Mouse (Mus musculus) layer of hippocampus, adult 8-10 months (tissue): Measurements from ENCODE around the gene Fabp1. TPM values are rescaled to one million over a fixed set of nuclear protein-coding genes. Genes with fewer than 3 reads are reported as not detected.

Source experiments
- DNase-seq, 2 experiments: peaks; one replicate each; pipeline ENCODE4 v3.0.0; 2022; ENCODE audit warnings: low spot score in 2 of 2
- total RNA-seq, 4 experiments: library from RNA; stranded (reverse); gene quantifications; 2 replicates each; pipeline ENCODE4 v1.2.4; 2022

Gene Fabp1
- total RNA-seq, 4 experiments from 2014 or later: not detected

DNA sequence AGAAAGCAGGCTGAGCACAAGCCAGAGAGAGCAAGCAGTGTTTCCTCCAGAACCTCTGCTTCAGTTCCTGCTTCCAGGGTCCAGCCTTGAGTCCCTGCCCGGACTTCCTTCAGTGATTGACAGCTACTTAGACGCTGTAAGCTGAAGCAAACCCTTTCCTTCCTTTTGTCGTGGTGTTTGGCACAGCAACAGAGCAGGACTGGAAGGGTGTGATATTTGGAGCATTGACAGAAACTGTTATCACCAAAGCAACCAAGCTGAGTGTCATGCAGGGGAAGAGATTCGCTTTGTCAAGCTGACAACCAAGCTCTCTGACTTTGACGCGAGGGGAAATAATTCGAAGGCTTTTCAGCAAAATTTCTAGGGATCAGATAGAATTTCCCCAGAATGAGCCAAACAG lies 12.3 kb downstream of the Fabp1 start:
- DNase-seq: no peak

DNA sequence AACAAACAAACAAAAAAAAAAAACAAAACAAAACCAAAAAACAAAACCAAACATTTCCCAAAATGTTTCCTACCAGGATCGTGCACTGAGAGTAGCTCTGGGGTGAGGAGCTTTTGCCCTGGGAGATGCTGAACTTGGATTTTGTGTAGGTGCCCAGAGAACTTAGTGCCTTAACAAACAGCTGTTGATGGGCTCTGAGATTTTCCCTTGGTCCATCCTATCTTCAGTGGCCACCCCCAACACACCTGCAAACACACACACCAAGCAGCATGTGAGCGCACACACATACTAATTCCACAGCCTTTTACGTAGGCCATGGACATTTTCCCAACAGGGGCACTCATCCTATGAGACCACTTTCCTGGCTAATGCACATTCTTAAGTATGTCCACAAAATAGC lies 12.8 kb downstream of the Fabp1 start:
- no peak for DNase-seq

DNA sequence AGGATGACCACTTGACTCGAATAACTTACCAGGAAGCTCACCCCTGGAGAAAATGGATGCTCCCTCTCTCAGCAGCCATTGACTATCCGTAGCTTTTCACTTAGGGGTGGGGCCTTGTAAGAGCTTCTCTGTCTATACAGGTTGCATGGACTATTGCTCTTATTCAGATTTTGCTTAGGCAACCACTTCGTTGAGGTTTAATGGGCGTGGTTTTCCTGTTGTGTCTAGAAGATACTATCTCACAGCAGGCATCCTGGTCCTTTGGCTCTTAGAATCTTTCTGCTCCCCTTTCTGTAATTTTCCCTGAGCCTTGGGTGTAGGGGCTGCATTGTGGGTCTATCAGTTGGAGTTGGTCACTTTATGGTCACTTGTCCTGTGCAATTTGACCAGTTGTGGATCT lies 21.9 kb downstream of the Fabp1 start:
- no peak for DNase-seq

DNA sequence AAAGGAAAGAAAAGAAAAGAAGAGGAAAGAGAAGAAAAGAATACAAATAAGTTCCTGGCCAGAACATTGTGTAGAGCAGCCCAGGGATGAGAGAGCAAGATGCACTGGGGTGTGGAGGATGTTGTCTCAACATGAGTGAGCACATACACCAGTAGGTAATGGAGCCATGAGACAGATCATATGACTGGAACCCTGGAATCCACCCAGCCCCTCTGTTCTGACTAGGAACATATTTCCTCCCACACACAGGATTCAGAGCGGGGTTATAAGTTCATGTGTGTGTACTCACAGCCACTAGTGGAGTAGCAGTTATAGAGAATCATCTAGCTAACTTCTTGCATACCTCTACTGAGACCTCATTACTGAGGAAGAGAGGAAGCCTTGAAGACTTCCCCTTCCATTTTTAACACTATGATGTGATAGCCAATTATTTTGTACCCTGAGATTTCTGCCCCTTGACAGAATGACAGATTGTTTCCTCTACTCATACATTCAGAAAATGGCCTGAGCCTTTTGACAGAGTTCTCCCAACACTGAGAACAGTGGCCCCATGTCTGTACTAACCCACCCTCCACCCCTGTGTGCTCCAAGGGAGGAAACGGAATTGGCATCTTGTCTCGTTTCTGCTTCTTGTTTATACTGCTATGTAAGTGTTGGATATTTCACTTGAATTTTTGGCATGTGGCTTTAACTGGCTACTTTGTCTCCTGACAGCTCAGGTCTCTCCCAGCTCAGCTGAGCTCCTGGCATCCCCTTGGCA lies 24.7 kb downstream of the Fabp1 start:
- DNase-seq: no peak

DNA sequence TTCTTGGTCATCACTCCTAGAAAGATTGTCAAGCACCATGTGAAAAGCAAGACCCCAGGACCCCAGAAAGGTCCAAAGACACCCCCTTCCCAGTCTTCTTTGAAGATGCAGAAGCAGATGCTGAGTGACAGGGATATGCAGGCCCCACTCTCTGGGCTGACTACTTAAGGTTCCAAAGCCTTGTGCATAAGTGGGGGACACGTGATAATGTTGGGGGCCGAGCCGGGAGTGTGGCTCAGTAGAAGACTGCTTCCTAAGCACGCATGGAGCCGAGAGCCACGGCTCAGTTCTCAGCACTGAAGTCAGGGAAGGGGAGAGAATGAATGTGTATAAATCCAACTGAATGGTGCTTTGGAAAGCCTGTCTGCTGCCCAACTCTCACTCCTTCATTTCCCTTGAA lies 26.9 kb downstream of the Fabp1 start:
- DNase-seq: no peak

DNA sequence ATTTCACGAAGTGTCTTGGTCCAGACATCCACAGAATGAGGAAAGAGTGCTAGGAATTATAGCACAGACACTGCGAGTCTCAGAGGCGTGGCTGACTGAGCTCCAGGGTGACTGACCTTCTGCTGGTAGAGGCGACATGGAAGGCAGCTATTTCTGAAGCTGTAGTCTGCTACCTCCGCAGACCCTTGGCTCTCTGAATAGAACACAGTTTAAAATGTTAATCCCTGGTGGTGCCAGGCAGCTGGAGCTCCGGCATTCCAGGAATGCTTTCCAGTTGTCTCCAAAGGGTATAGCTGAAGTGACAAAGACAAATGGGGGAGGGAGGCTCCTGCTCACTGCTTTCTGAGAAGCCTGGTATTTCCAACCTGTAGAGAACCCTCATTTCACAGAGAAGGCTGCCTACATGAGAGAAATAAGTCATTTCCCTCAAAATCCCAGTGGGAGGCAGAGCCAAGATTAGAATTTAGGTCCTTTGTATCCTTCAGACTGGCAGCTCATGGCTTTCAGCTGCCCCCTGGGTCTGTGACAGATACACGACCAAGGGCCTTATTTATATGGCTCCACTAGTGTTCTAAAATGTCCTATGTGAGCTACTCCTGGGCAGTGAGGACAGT lies 27.6 kb downstream of the Fabp1 start:
- DNase-seq: no peak

DNA sequence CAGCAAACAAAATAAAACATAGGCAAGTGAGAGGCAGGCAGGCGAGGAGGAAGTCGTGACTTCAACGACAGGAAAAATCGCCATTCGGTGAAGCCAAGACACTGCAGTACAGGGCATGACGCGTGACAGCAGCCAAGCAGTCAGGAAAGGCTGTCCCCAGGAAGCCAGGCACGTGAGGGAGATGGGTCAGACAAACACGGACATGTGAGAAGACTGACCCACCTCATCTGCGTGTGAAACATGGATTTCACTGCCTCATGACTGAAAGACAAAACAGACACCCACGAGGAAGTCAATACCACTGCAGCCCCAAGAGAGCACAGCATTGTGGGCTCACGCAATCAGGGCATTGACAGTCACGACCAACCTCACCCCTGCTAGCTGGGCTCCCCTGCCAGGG lies 35.5 kb downstream of the Fabp1 start:
- DNase-seq: no peak

DNA sequence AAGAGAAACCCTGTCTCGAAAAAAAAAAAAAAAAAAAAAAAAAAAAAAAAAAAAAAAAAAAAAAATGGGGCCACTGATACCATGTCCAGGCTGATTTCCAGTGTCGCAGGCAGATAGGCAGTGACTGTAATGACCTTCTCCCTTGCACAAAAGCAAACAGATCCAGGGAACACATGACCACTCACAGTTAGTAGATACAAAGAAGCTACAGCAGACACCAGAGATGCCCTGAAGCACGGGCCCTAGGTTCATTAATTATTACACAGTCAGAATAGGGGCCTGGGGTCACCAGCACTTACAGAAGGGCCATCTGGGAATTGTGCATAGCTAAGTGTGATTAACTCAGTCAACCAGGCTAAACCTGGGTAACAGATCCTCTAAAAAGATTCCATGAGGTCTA lies 36.3 kb downstream of the Fabp1 start:
- no peak for DNase-seq

DNA sequence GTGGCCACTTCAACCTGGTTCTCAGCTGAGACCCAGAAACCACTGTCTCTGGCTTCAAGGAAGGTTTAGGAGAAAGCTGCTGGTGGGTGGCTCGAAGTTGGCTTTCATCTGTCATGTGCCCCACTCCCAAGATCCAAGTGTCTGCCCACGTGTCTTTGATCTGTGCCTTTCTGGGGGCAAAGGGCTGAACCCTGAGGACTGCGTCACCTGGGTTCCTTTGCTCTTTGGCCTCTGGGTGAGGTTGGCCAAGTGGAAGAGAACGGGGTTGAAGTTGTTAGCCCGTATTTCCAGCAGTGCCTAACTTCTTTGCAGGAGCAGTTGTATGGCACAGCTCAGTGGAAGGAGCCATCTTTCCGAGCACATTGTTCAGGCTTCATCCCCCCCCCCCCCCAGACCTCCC lies 36.9 kb downstream of the Fabp1 start:
- no peak for DNase-seq

DNA sequence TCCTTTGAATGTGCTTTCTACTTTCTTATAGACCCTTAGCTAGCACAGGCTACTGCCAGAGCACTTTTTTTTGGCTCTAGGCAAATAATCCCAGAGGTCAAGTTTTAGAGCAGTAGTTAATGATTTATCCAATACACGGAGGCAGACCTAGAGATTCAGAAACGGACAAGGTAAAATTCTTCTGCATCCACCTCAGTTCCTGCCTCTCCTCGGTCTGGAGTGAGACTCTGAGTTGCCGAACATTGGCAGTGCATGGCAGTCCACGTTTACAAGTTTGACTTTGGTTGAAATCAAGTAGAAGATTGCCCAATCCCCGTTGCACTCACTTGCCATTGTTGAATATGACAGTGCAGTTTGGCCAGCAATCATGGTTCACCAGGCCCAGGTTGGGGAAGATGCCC lies 37.4 kb downstream of the Fabp1 start:
- DNase-seq: no peak

DNA sequence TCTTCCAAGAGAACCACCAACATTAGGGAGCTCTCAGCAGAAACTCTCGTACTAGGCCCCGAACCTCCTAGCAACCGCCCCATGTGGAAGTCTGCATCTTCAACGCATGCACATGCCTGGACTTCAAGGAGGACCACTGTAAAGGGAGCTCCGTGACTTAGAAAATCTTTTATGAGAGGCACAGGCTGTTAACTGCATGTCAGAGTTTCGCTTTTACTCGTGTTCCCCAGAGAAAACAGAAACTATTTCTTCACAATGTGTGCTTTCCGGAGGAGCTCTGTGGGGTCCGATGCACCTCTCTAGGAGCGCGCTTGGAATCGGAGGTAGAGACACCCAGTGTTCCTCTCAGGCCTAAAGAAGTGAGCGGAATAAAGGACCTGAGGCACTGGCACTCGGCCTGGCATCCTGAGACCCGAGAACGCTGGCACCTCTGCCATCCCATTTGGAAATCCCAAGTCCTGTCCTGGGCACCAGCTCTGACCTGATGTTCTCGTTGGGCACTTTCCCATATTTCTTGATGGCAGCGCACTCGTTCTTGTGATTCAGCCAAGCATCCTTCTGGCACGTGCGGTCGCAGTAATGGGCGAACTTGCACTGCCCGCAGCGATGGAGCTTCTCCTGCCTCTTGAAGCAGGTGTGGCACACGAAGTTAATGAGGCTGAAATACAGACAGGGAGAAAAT lies 39.6 kb downstream of the Fabp1 start:
- DNase-seq: no peak

DNA sequence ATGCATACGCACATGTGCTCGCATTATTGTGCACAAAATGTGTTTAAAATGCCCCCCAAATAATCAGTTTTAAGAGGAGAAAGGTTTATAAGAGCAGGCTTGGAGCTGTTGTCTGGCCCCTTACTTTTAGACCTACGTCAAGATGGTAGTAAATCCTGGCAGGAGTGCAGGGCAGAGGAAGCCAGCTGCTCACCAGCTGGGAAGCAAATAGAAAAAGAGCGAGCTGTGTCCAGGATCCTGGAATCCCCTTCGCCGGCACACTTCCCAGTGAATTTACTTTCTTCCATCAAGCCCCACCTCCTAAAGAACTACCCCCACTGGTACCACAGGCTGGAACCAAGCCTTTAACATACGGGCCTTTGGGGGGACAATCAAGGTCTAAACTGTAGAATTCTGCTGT lies 41.2 kb downstream of the Fabp1 start:
- DNase-seq: no peak

DNA sequence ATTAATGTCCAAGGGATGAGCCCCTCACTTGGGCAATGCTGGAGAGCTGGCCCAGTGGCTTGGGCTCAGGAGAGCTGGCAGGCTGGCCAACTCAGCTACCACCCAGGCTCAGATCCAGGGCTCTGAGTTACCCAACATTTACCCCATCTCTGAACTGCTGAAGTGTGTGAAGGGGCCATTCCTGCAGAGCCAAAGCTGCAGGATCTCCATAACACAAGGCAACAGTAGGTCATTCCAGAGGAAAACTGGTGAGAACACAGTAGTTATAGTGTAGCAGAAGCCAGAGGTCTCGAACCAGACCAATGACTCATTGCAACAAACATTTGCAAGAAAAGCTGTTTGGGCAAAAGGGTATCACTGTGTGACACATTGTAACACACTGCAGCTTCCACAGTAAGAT lies 43.2 kb downstream of the Fabp1 start:
- no peak for DNase-seq

DNA sequence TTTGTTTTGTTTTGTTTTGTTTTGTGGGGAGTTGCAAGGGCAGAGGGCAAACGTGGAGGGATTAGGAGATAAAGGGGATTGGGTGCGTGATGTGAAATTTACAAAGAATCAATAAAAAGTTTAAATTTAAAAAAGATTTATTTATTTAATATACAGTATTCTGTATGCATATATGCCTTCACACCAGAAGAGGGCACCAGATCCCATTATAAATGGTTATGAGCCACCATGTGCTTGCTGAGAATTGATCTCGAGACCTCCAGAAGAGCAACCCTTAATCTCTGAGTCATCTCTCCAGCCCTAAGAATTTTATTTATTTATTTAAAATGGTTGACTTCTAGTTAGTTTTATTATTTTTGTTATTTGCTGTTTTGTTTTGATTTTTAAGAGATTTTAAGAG lies 43.6 kb downstream of the Fabp1 start:
- DNase-seq: no peak

DNA sequence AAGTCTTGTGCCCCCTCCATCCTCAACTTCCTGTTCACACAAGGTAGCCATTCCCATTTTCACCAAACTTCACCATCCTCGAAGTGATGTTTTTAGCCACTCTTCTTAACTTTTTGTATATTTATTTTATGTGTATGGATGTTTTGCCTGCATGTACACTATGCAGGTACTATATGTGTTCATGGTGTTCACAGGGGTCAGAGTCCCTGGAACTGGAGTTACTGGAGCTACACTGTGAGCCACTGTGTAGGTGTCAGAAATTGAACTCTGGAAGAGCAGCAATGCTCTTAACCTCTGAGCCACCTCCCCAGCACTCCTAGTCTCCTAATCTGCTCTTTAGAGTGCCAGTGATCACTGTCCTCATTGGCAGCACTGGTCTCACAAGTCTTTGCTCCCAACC lies 48.8 kb downstream of the Fabp1 start:
- no peak for DNase-seq

DNA sequence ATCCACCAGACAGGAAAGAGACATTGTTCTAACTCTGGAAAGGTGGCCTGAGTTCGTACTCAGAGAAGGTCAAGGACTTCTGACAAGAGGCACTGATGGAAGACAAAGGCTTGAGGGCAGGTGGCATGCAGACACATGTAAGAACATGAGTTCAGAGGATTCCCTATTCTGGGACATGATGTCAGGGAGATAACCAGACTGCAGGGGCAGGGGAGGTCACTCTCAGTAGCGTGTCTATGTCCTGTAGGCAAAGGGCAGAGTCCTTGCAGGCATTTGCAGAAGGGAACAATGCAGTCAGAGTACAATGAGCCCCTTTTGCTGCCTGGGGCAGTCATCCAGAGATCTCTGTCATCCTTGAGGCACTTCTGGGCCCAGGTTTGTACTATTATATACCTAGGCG lies 50.0 kb downstream of the Fabp1 start:
- DNase-seq: no peak

DNA sequence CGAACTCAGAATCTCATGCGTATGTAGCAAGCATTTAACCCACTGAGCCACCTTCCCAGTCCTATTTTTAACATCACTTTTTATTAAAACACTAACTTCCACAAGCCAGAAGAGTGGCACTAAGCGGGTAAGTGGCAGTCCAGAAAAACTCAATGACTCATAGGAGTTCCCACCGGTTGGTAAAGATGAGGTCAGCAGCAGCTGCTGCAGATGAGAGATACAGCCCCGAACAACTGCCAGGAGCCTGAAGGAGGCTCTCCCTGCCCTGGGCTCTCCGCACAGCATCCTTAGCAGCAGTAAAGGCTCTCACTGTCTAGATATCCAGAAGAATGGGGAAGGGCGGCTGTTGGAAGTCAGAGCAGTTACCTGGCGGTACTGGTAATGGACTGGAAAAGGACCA lies 51.3 kb downstream of the Fabp1 start:
- DNase-seq: no peak

DNA sequence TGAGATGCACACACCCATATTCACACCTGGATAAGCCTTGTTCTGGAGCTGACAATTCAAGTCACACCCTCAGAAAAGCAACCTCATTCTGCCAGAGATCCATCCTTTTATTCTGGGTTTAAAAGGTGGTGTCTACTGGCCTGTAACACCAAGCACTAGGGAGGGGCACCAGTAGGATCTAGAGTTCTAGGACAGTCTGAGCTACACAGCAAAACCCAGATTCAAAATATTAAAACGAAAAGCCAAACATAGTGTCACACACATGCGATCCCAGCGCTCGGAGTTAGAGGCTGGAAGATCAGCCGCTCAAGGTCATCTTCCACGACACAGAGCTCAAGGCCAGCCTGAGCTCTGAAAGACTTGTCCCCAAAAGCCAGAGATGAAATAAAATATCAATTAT lies 54.8 kb downstream of the Fabp1 start:
- no peak for DNase-seq

Other genes with a start within 250 kb of the Fabp1 start
- gene Foxi3, start 243.3 kb upstream of the Fabp1 start, total RNA-seq: not detected
- gene Thnsl2, start 55.4 kb upstream of the Fabp1 start, total RNA-seq: 1 to 10 TPM; 3.8 to 6.2 (median 4.8) TPM
- 10 to 100 TPM; 15.5 to 22.7 (median 17.5) TPM for gene Krcc1, start 71.8 kb downstream of the Fabp1 start, total RNA-seq
- 1 to 10 TPM in 1 of 4 experiments, under 1 TPM in 3; 0.36 to 1.4 (median 0.62) TPM for gene Smyd1, start 122.4 kb downstream of the Fabp1 start, total RNA-seq
- gene Cd8b1, start 123.0 kb downstream of the Fabp1 start, total RNA-seq: not detected
- gene Cd8a, start 173.6 kb downstream of the Fabp1 start, total RNA-seq: not detected
- 100 to 1,000 TPM in 2 of 4 experiments, 10 to 100 TPM in 2; 73.7 to 105 (median 89.5) TPM for gene Rmnd5a, start 240.8 kb downstream of the Fabp1 start, total RNA-seq